Mouse (Mus musculus): ENCODE results near the gene Dnase1. TPM values are rescaled to one million over a fixed set of nuclear protein-coding genes. Genes with fewer than 3 reads are reported as not detected.

The Dnase1 gene
- polyA plus RNA-seq, 1 experiment, result 0.18 TPM

- WGBS, result 89% methylated on average over 5 of the region's 5 CpGs
- no peak for DNase-seq
- H3K4me1 ChIP-seq (ENCODE audit: control insufficient read depth, insufficient read depth, low read length), result no peaks in the 10 kb centered on the region
- no peak overlapping the region for H3K4me3 ChIP-seq (replicated peaks; ENCODE audit: extremely low read depth, low read depth, low read length)
- no peak for TF ChIP-seq CTCF (IDR thresholded peaks at IDR 0.05; ENCODE audit: insufficient read depth, low read length)
These were observed 3.5 kb downstream of the Dnase1 start for GRCm38 (mm10) chr16:4040206-4040605.

- DNase-seq, result no peak
- TF ChIP-seq POLR2A (IDR thresholded peaks at IDR 0.05; ENCODE audit: borderline replicate concordance, extremely low read depth, low read depth, low read length) (no peak), CTCF (IDR thresholded peaks at IDR 0.05; ENCODE audit: insufficient read depth, low read length) (no peak)
- Histone ChIP-seq H3K4me3 (replicated peaks; ENCODE audit: extremely low read depth, low read depth, low read length) (no peak overlapping the region), H3K4me1 (ENCODE audit: control insufficient read depth, insufficient read depth, low read length) (no peaks in the 10 kb centered on the region)
- 95% methylated on average over 4 of the region's 4 CpGs for WGBS
These were observed 4.9 kb downstream of the Dnase1 start for GRCm38 (mm10) chr16:4041646-4042045.

GRCm38 (mm10) chr16:4044093-4044492 lies 7.4 kb downstream of the Dnase1 start:
- no peak overlapping the region for H3K4me3 ChIP-seq (replicated peaks; ENCODE audit: extremely low read depth, low read depth, low read length)
- H3K4me1 ChIP-seq (ENCODE audit: control insufficient read depth, insufficient read depth, low read length), result no peaks in the 10 kb centered on the region
- 94% methylated on average over 2 of the region's 2 CpGs for WGBS
- DNase-seq, result no peak
- TF ChIP-seq CTCF (IDR thresholded peaks at IDR 0.05; ENCODE audit: insufficient read depth, low read length), result no peak
- no peak for TF ChIP-seq POLR2A (IDR thresholded peaks at IDR 0.05; ENCODE audit: borderline replicate concordance, extremely low read depth, low read depth, low read length)

- no peak for DNase-seq
- TF ChIP-seq CTCF (IDR thresholded peaks at IDR 0.05; ENCODE audit: insufficient read depth, low read length) (no peak), POLR2A (IDR thresholded peaks at IDR 0.05; ENCODE audit: borderline replicate concordance, extremely low read depth, low read depth, low read length) (no peak)
- 75% methylated on average over 4 of the region's 4 CpGs for WGBS
- Histone ChIP-seq H3K4me3 (replicated peaks; ENCODE audit: extremely low read depth, low read depth, low read length) (no peak overlapping the region), H3K4me1 (ENCODE audit: control insufficient read depth, insufficient read depth, low read length) (no peaks in the 10 kb centered on the region)
These were observed 8.8 kb downstream of the Dnase1 start for GRCm38 (mm10) chr16:4045524-4045923.

DNA sequence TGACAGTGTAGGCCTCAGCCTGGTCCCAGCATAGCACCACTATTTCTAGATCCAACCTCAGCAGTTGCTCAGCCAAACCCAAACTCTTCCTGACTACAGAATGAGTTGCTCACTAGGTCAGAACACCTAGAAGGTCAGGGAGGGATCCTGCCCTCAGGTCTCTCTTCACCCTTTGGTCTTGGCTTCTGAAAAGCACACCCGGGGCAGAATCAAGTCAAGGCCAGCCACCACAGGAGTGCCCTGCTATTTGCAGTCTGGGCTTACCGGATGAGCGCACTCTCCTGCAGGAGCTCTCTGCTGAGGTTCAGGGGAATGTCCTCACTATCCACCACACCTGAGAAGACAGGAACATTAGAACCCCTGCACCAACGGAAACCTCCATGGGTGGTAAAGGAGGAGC lies 15.9 kb downstream of the Dnase1 start:
- Histone ChIP-seq H3K4me1 (ENCODE audit: control insufficient read depth, insufficient read depth, low read length) (no peaks in the 10 kb centered on the region), H3K4me3 (replicated peaks; ENCODE audit: extremely low read depth, low read depth, low read length) (no peak overlapping the region)
- DNase-seq, result no peak
- WGBS, result 93% methylated on average over 4 of the region's 4 CpGs
- TF ChIP-seq POLR2A (IDR thresholded peaks at IDR 0.05; ENCODE audit: borderline replicate concordance, extremely low read depth, low read depth, low read length), result no peak
- TF ChIP-seq CTCF (IDR thresholded peaks at IDR 0.05; ENCODE audit: insufficient read depth, low read length), result no peak

DNA sequence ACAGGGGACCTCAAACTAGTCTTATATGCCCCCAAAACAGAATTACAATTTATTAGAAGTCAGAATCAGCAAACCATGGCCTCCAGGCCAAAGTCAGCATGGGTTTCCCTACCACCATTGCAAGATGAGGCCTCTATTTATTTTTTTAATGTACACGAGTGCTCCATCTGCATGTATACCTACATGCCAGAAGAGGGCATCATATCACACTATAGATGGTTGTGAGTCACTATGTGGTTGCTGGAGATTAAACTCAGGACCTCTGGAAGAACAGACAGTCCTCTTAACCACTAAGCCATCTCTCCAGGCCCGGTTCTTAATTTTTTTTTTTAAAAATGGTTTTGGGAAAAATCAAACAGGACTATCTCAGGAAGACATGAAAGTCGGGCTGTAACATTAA lies 17.1 kb downstream of the Dnase1 start:
- 80% methylated on average over 3 of the region's 3 CpGs for WGBS
- H3K4me3 ChIP-seq (replicated peaks; ENCODE audit: extremely low read depth, low read depth, low read length), result no peak overlapping the region
- no peak for DNase-seq
- no peak for TF ChIP-seq CTCF (IDR thresholded peaks at IDR 0.05; ENCODE audit: insufficient read depth, low read length)
- H3K4me1 ChIP-seq (ENCODE audit: control insufficient read depth, insufficient read depth, low read length), result no peaks in the 10 kb centered on the region

GRCm38 (mm10) chr16:4064945-4065344 lies 28.2 kb downstream of the Dnase1 start:
- Histone ChIP-seq H3K4me3 (replicated peaks; ENCODE audit: extremely low read depth, low read depth, low read length) (no peak overlapping the region), H3K4me1 (ENCODE audit: control insufficient read depth, insufficient read depth, low read length) (no peaks in the 10 kb centered on the region)
- DNase-seq, result no peak
- 78% methylated on average over 4 of the region's 4 CpGs for WGBS
- TF ChIP-seq POLR2A (IDR thresholded peaks at IDR 0.05; ENCODE audit: borderline replicate concordance, extremely low read depth, low read depth, low read length) (no peak), CTCF (IDR thresholded peaks at IDR 0.05; ENCODE audit: insufficient read depth, low read length) (no peak)

GRCm38 (mm10) chr16:4068588-4068987 lies 31.8 kb downstream of the Dnase1 start:
- no peak overlapping the region for H3K4me3 ChIP-seq (replicated peaks; ENCODE audit: extremely low read depth, low read depth, low read length)
- no peak for TF ChIP-seq POLR2A (IDR thresholded peaks at IDR 0.05; ENCODE audit: borderline replicate concordance, extremely low read depth, low read depth, low read length)
- peak; percentile 87 for TF ChIP-seq CTCF (IDR thresholded peaks at IDR 0.05; ENCODE audit: insufficient read depth, low read length)
- no peaks in the 10 kb centered on the region for H3K4me1 ChIP-seq (ENCODE audit: control insufficient read depth, insufficient read depth, low read length)
- 44% methylated on average over 8 of the region's 8 CpGs for WGBS
- peak; percentile 48 for DNase-seq

GRCm38 (mm10) chr16:4074297-4074696 lies 37.6 kb downstream of the Dnase1 start:
- TF ChIP-seq POLR2A (IDR thresholded peaks at IDR 0.05; ENCODE audit: borderline replicate concordance, extremely low read depth, low read depth, low read length), result no peak
- no peak for TF ChIP-seq CTCF (IDR thresholded peaks at IDR 0.05; ENCODE audit: insufficient read depth, low read length)
- no peak for DNase-seq
- no peaks in the 10 kb centered on the region for H3K4me1 ChIP-seq (ENCODE audit: control insufficient read depth, insufficient read depth, low read length)
- 66% methylated on average over 6 of the region's 6 CpGs for WGBS
- H3K4me3 ChIP-seq (replicated peaks; ENCODE audit: extremely low read depth, low read depth, low read length), result no peak overlapping the region

DNA sequence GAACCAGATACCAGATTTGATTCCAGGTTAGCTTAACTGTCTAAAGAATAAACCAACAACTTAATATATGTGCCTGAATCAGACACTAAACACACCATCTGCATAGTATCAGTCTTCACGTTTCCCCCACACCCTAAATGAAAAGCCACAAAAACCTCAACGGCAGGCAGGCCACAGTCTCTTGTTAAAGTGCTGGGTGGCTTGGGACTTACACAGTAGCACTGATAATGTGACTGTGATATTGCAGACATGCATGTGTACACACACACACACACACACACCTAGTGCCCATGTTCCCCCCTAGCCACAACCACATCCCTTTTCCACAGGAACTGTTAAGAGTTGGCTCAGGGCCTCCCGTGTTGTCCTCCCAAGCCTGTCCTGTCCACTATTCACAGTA lies 38.1 kb downstream of the Dnase1 start:
- no peak overlapping the region for H3K4me3 ChIP-seq (replicated peaks; ENCODE audit: extremely low read depth, low read depth, low read length)
- TF ChIP-seq CTCF (IDR thresholded peaks at IDR 0.05; ENCODE audit: insufficient read depth, low read length) (no peak), POLR2A (IDR thresholded peaks at IDR 0.05; ENCODE audit: borderline replicate concordance, extremely low read depth, low read depth, low read length) (no peak)
- WGBS, result 57% methylated on average over 3 of the region's 3 CpGs

More for the DNA sequence above, 38.1 kb downstream of the Dnase1 start:
- DNase-seq, result no peak
- no peaks in the 10 kb centered on the region for H3K4me1 ChIP-seq (ENCODE audit: control insufficient read depth, insufficient read depth, low read length)
